8 mouse cellular contexts compared by ENCODE assay signal in the genomic region with DNA sequence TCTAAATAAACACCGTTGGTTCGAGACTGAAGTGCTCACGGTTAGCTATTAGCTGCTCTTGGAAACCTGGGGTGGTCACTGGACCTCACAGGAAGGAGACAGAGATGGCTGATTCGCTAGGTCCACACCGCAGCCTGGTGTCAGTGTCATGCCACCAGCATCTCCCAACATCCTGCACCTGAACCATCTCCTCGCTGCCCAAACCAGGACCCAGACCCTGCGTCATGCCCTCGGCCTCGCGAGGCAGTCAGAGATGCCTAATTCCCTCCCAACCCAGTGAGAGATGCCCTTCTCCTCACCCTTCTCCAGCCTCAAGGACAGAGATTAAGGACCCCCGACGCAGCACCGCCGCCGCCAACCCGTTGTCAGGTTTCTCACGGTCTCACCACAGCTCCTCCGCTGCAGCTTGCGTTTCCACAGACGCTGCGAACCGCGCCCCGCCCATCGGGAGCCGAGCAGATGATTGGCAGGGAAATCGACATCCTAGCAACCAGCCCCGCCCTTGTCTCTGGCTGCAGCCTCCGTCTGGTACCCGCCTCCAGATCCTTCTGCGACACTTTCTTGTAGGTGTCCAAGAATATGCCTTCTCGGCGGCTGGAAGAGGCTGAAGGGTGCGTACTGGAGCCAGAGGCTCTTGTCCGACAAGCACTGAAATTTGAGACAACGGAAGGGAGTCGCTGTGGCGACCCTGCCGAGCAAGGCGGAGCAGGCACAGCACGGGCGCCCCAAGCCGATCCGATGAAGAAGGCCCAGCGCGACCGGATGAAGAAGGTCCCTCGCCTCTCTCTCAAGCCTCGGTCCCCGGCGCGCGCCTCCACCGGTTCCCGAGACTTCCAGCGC. TPM values are rescaled to one million over a fixed set of nuclear protein-coding genes. Genes with fewer than 3 reads are reported as not detected.
A peak's percentile ranks its signal among the peaks of the same experiment; 100 is the strongest.
DNase-seq lines count a peak whose midpoint lies in the region; ATAC-seq and TF ChIP-seq lines count a peak whose summit lies in the region.

A gene (minus strand): TSS at position 434 of the 840 bp plus-strand sequence.
A gene (plus strand): TSS at position 738 of the 840 bp plus-strand sequence.

- peak within 1 kb of the TSS; percentile 97 for H3K9ac ChIP-seq in lung, postnatal 0 days (replicated peaks; ENCODE audit: low read depth)

- H3K4me1 ChIP-seq in hindbrain, embryonic 10.5 days (replicated peaks), result peaks cover 17% of the 10 kb centered on the region
- no peaks in the 10 kb centered on the region for H3K4me1 ChIP-seq in lung, postnatal 0 days (ENCODE audit: insufficient read depth, low read depth, low read length)

- peak within 1 kb of the TSS; percentile 92 for H3K4me3 ChIP-seq in hindbrain, embryonic 10.5 days
- H3K4me3 ChIP-seq in lung, postnatal 0 days (ENCODE audit: low read depth, low read length), result peak within 1 kb of the TSS; percentile 93

- H3K9me3 ChIP-seq in hindbrain, embryonic 10.5 days, result no peaks in the 10 kb centered on the region
- no peaks in the 10 kb centered on the region for H3K9me3 ChIP-seq in lung, postnatal 0 days (ENCODE audit: low read length)

- peak; percentile 30; the same call in 1 of the 2 replicates for TF ChIP-seq CTCF in lung, postnatal 0 days (IDR thresholded peaks at IDR 0.05)

- H3K4me2 ChIP-seq in lung, postnatal 0 days (replicated peaks; ENCODE audit: low read depth, low read length), result peak within 1 kb of the TSS; percentile 87

- peak within 1 kb of the TSS; percentile 96 for H3K27ac ChIP-seq in hindbrain, embryonic 10.5 days
- peak within 1 kb of the TSS; percentile 92 for H3K27ac ChIP-seq in lung, postnatal 0 days (ENCODE audit: low read length)

- TF ChIP-seq EP300 in lung, postnatal 0 days (IDR thresholded peaks at IDR 0.05), result peak; percentile 80

- 2% methylated on average over 56 of the region's 56 CpGs for WGBS in hindbrain, embryonic 10.5 days
- under 1% methylated on average over 56 of the region's 56 CpGs for WGBS in lung, postnatal 0 days

- ATAC-seq in frontal cortex, adult (ENCODE audit: low TSS enrichment), result peak; percentile 95
- peak; percentile 99 for ATAC-seq in lung, postnatal 0 days

- peaks cover 21% of the 10 kb centered on the region for H3K36me3 ChIP-seq in hindbrain, embryonic 10.5 days
- no peaks in the 10 kb centered on the region; the same call in 1 of the 2 replicates for H3K36me3 ChIP-seq in lung, postnatal 0 days (ENCODE audit: insufficient read depth, low read length)

- peaks cover 12% of the 10 kb centered on the region for H3K27me3 ChIP-seq in hindbrain, embryonic 10.5 days (ENCODE audit: insufficient read depth, poor library complexity, severe bottlenecking)
- H3K27me3 ChIP-seq in lung, postnatal 0 days (replicated peaks; ENCODE audit: insufficient read depth, low read length), result no peaks in the 10 kb centered on the region

- peak; percentile 97 for DNase-seq in MN1 (ENCODE audit: low spot score)
- DNase-seq in cerebellum, adult 9-10 months, result peak; percentile 98
- DNase-seq in hindbrain, embryonic 10.5 days (ENCODE audit: low spot score), result peak; percentile 98
- DNase-seq in layer of hippocampus, adult 9-11 months, result peak; percentile 97
- peak; percentile 99 for DNase-seq in lung, postnatal 0 days (ENCODE audit: low spot score)
- peak; percentile 91 for DNase-seq in ovary, postnatal 14 days (ENCODE audit: low spot score)
- peak; percentile 97 for DNase-seq in thymus, postnatal 14 days

RNA-seq across cellular contexts. Expression of the first gene that starts in this region (rescaled TPM):
- 1.9 and 3.4 TPM in 2 replicates for polyA plus RNA-seq in hindbrain, embryonic 10.5 days (2016; fragmentation: Nextera tagmentation; extraction: Ambion mirVana)
- polyA plus RNA-seq in lung, postnatal 0 days (2015; fragmentation: Nextera tagmentation; extraction: Ambion mirVana), result 1.2 and 1.4 TPM in 2 replicates

RNA-seq across cellular contexts. Expression of the second gene that starts in this region (rescaled TPM):
- polyA plus RNA-seq in hindbrain, embryonic 10.5 days (2016; fragmentation: Nextera tagmentation; extraction: Ambion mirVana), result 27.0 and 33.0 TPM in 2 replicates
- 11.5 and 11.9 TPM in 2 replicates for polyA plus RNA-seq in lung, postnatal 0 days (2015; fragmentation: Nextera tagmentation; extraction: Ambion mirVana)

Comparison
In these comparisons a context has a peak if more than half of its experiments do, and no peak if none do; other contexts are left out.
1. Peak in every context shown above with its lines: DNase-seq, ATAC-seq, H3K4me3 ChIP-seq and H3K27ac ChIP-seq.